Mouse (Mus musculus) CH12F3 (cell line): Measurements from ENCODE around the gene Tmem50a.

Experiments used
- in situ Hi-C: fragments of 300-500 bp; cut with MboI; formaldehyde crosslinking; loops from 2 replicates; pipeline ENCODE4 v1.14.3; 2020; ENCODE audit warnings: low sequenced_read_pairs

Tmem50a gene

DNA sequence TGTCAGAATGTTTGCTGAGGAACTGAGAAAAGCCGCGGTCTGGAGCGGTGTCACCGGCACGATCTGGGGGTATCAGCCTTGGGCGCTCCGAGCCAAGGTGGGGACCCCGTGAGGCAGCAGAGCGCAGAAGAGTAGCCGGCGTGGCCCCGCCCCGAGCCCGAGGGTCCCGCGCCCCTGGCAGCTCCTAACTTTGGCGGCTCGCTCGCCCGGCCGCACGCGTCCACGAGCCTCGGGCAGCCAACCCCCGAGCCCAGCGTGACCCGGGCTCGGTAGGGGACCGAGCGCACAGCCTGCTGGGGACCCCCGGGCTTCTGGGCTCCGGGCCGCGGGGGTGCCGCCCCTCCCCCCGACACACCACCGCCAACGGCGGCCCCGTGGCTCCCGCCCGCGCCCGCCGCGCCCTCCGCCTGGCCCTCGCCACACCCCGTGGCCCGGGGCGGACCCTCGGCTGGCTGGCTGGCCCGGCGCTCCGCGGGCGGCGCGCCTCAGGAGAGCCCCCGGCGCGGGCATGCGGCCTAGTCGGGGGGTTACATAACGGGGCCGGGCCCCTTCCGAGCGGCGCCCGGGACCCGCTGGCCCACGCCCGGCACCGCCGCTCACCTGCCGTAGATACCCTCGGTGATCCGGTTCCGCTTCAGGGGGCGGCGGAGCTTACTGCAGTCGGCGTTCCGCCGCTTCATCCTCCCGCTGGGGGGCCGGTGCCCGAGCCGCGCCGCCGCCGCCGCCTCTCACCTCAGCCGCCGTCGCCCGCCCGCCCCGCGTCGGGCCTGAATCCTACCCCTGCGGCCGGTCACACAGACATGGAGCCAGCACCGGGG, 62.2 kb downstream of the Tmem50a start:
- in situ Hi-C loops = no loop called here

- in situ Hi-C loops = no loop called here
Observed at GRCm38 (mm10) chr4:134851876-134852275, 62.9 kb downstream of the Tmem50a start.

GRCm38 (mm10) chr4:134851236-134851635, 63.6 kb downstream of the Tmem50a start:
- in situ Hi-C loops = no loop called here

- in situ Hi-C loops = no loop called here
Observed at GRCm38 (mm10) chr4:134850551-134850950, 64.3 kb downstream of the Tmem50a start.
